ENCODE assay signal across 9 mouse cellular contexts in genomic region chr13:38958037-38958436, GRCm38 (mm10). TPM values are rescaled to one million over a fixed set of nuclear protein-coding genes. Genes with fewer than 3 reads are reported as not detected.
A peak's percentile ranks its signal among the peaks of the same experiment; 100 is the strongest.
DNase-seq lines count a peak whose midpoint lies in the region; ATAC-seq and TF ChIP-seq lines count a peak whose summit lies in the region.
"Had no signal": no experiment of that assay in that cellular context is flagged by ENCODE, and none has a peak within 500 bp of the region (broad histone marks: within the 10 kb centered on the region; RNA-seq: fewer than 3 reads in every experiment).

No protein-coding gene starts in this region.

- TF ChIP-seq EP300 in lung, postnatal 0 days (IDR thresholded peaks at IDR 0.05), result no peak

- TF ChIP-seq CTCF in lung, postnatal 0 days (IDR thresholded peaks at IDR 0.05), result no peak
- no peak for TF ChIP-seq CTCF in small intestine, adult 2 months (IDR thresholded peaks at IDR 0.05; ENCODE audit: extremely low read depth, insufficient read length, insufficient replicate concordance, low read depth, low read length)

- H3K4me1 ChIP-seq in heart, embryonic 15.5 days (replicated peaks), result peaks cover 14% of the 10 kb centered on the region
- H3K4me1 ChIP-seq in lung, postnatal 0 days (ENCODE audit: insufficient read depth, low read depth, low read length), result peaks cover 9% of the 10 kb centered on the region; the same call in 1 of the 2 replicates
- H3K4me1 ChIP-seq in small intestine, adult 2 months (ENCODE audit: control insufficient read depth, insufficient read depth, insufficient read length, low read length), result peaks cover 20% of the 10 kb centered on the region; the same call in 1 of the 2 replicates

- 47% methylated on average over 5 of the region's 5 CpGs for WGBS in heart, embryonic 15.5 days
- 48% methylated on average over 5 of the region's 5 CpGs for WGBS in lung, postnatal 0 days
- 11% methylated on average over 5 of the region's 5 CpGs for WGBS in small intestine, adult 2 months

- no peaks in the 10 kb centered on the region for H3K27me3 ChIP-seq in heart, embryonic 15.5 days
- no peaks in the 10 kb centered on the region for H3K27me3 ChIP-seq in lung, postnatal 0 days (replicated peaks; ENCODE audit: insufficient read depth, low read length)
- H3K27me3 ChIP-seq in small intestine, adult 2 months (ENCODE audit: control insufficient read depth, insufficient read depth, low read length), result no peaks in the 10 kb centered on the region

- no peak for TF ChIP-seq POLR2A in small intestine, adult 2 months (IDR thresholded peaks at IDR 0.05; ENCODE audit: low read depth, low read length)

- no peak overlapping the region for H3K9ac ChIP-seq in heart, embryonic 15.5 days
- no peak overlapping the region for H3K9ac ChIP-seq in lung, postnatal 0 days (replicated peaks; ENCODE audit: low read depth)

- DNase-seq in heart, postnatal 4 days, result no peak
- DNase-seq in lung, postnatal 0 days (ENCODE audit: low spot score), result peak; percentile 40
- no peak for DNase-seq in lung, postnatal 10 days
- DNase-seq in retina, postnatal 1 day, result no peak
- DNase-seq: left cerebral cortex, postnatal 4 days had no signal

- no peak for ATAC-seq in heart, embryonic 15.5 days (replicated peaks; ENCODE audit: insufficient number of reproducible peaks, insufficient read depth, low FRiP score, low read depth)
- ATAC-seq in lung, postnatal 0 days, result no peak
- ATAC-seq in inflammation-experienced regulatory T-cells, adult 6 months, result peak; percentile 62
- no peak for ATAC-seq in monocyte, adult 5-6 weeks (replicated peaks; ENCODE audit: insufficient number of reproducible peaks, low FRiP score, low TSS enrichment, poor library complexity, severe bottlenecking)

- peaks cover 22% of the 10 kb centered on the region; the same call in 1 of the 2 replicates for H3K36me3 ChIP-seq in heart, embryonic 15.5 days
- H3K36me3 ChIP-seq in lung, postnatal 0 days (ENCODE audit: insufficient read depth, low read length), result peaks cover 17% of the 10 kb centered on the region; the same call in 1 of the 2 replicates
- peaks cover 24% of the 10 kb centered on the region for H3K36me3 ChIP-seq in small intestine, adult 2 months (ENCODE audit: control insufficient read depth, insufficient read depth, low read length)

- no peak overlapping the region for H3K27ac ChIP-seq in heart, embryonic 15.5 days
- no peak overlapping the region for H3K27ac ChIP-seq in lung, postnatal 0 days (ENCODE audit: low read length)
- 0 out of 2 replicates have a peak overlapping the region, but pooled peaks have one; percentile 37 for H3K27ac ChIP-seq in small intestine, adult 2 months (ENCODE audit: insufficient read depth, low read depth, low read length)

- no peaks in the 10 kb centered on the region for H3K9me3 ChIP-seq in heart, embryonic 15.5 days (replicated peaks)
- no peaks in the 10 kb centered on the region for H3K9me3 ChIP-seq in lung, postnatal 0 days (ENCODE audit: low read length)

- H3K4me2 ChIP-seq in heart, embryonic 15.5 days, result peak overlapping the region; percentile 38
- no peak overlapping the region for H3K4me2 ChIP-seq in lung, postnatal 0 days (replicated peaks; ENCODE audit: low read depth, low read length)

- H3K4me3 ChIP-seq in heart, embryonic 15.5 days, result no peak overlapping the region
- H3K4me3 ChIP-seq in lung, postnatal 0 days (ENCODE audit: low read depth, low read length), result no peak overlapping the region
- no peak overlapping the region for H3K4me3 ChIP-seq in small intestine, adult 2 months (ENCODE audit: low read depth, low read length)

RNA-seq across cellular contexts. Expression of gene Slc35b3, which starts 2.6 kb away (rescaled TPM):
- polyA plus RNA-seq in heart, embryonic 15.5 days (2015; fragmentation: Nextera tagmentation; extraction: Ambion mirVana), result 20.6 and 22.7 TPM in 2 replicates
- total RNA-seq in heart, postnatal 4 days (2021), result 10 to 100 TPM; 12.3 to 13.9 TPM
- 39.2 and 40.2 TPM in 2 replicates for polyA plus RNA-seq in lung, postnatal 0 days (2015; fragmentation: Nextera tagmentation; extraction: Ambion mirVana)
- 10 to 100 TPM; 53.7 to 96.4 (median 74.9) TPM for polyA plus RNA-seq in inflammation-experienced regulatory T-cells, adult 6 months (2017; shearing (Covaris generic))
- 5.1 and 10.3 TPM in 2 replicates for polyA plus RNA-seq in small intestine, adult 2 months (2012; rRNA removed)
- total RNA-seq in monocyte, adult 5-6 weeks (2017), result 53.4 to 68.6 TPM (median 65.8 TPM) in 3 replicates
